Mouse (Mus musculus) heart, embryonic 13.5 days (tissue): ENCODE results near the gene Ttc28. TPM values are rescaled to one million over a fixed set of nuclear protein-coding genes. Genes with fewer than 3 reads are reported as not detected.

Experiments
- ATAC-seq: fragments of 200-750 bp; cut with Nextera tagmentation; 2 replicates; pipeline ENCODE4 v1.8.0; 2017; ENCODE audit warnings: moderate TSS enrichment; ENCODE audit not compliant: insufficient number of reproducible peaks, low FRiP score, low TSS enrichment; ENCODE audit errors: extremely low read depth
- H3K27ac ChIP-seq: fragments of 300-500 bp; sonication (generic); replicated peaks from 2 replicates; pipeline ENCODE4 v1.5.1; 2015; ENCODE audit warnings: moderate library complexity, mild to moderate bottlenecking, inconsistent platforms
- H3K27me3 ChIP-seq: fragments of 300-500 bp; sonication (generic); replicated peaks from 2 replicates; pipeline ENCODE4 v1.6.1; 2015; ENCODE audit warnings: mild to moderate bottlenecking, inconsistent platforms
- H3K36me3 ChIP-seq: fragments of 300-500 bp; sonication (generic); 2 replicates; pipeline ENCODE4 v1.6.1; 2015; ENCODE audit warnings: mild to moderate bottlenecking, inconsistent platforms
- H3K4me1 ChIP-seq: fragments of 300-500 bp; sonication (generic); 2 replicates; pipeline ENCODE4 v1.6.1; 2015; ENCODE audit warnings: inconsistent platforms
- H3K4me2 ChIP-seq: fragments of 300-500 bp; sonication (generic); 2 replicates; pipeline ENCODE4 v1.6.1; 2015; ENCODE audit warnings: inconsistent platforms, mild to moderate bottlenecking, moderate library complexity
- H3K4me3 ChIP-seq: fragments of 300-500 bp; sonication (generic); 2 replicates; pipeline ENCODE4 v1.5.1; 2015; ENCODE audit warnings: moderate library complexity, mild to moderate bottlenecking, inconsistent platforms
- H3K9ac ChIP-seq: fragments of 300-500 bp; sonication (generic); 2 replicates; pipeline ENCODE4 v1.6.1; 2015; ENCODE audit warnings: inconsistent platforms, mild to moderate bottlenecking, moderate library complexity
- H3K9me3 ChIP-seq: fragments of 300-500 bp; sonication (generic); 2 replicates; pipeline ENCODE4 v1.6.1; 2016; ENCODE audit warnings: inconsistent platforms
- WGBS: fragments of 180-500 bp; shearing (Covaris S2); methylation state at CpG from one replicate; pipeline ENCODE4 v1.1.7; 2015; ENCODE audit warnings: mixed read lengths; 5-methylcytosine and 5-hydroxymethylcytosine counted together
- polyA plus RNA-seq: library from polyadenylated mRNA; unstranded; fragments of >200 nt; fragmentation: Nextera tagmentation; extraction: Ambion mirVana; gene quantifications from 2 replicates; pipeline ENCODE4 v1.2.1, GENCODE M21; 2015

Ttc28 gene
- polyA plus RNA-seq, 1 experiment from 2014 or later: 7.6 TPM

GRCm38 (mm10) chr5:111217447-111218110, 338.0 kb downstream of the Ttc28 start:
- Histone ChIP-seq H3K4me2 (no peak overlapping the region), H3K4me3 (no peak overlapping the region), H3K9ac (0 out of 2 replicates have a peak overlapping the region, but pooled peaks have one; percentile 29), H3K27ac (peak overlapping the region; percentile 66), H3K36me3 (no peaks in the 10 kb centered on the region), H3K4me1 (peaks cover 71% of the 10 kb centered on the region), H3K9me3 (no peaks in the 10 kb centered on the region), H3K27me3 (no peaks in the 10 kb centered on the region)
- ATAC-seq: no peak
- WGBS: 51% methylated on average over 18 of the region's 18 CpGs

- WGBS: 58% methylated on average over 6 of the region's 6 CpGs
- no peak overlapping the region for H3K4me3 ChIP-seq
- 0 out of 2 replicates have a peak overlapping the region, but pooled peaks have one; percentile 29 for H3K9ac ChIP-seq
- no peak for ATAC-seq
- H3K27me3 ChIP-seq: no peaks in the 10 kb centered on the region
- H3K4me2 ChIP-seq: no peak overlapping the region
- H3K27ac ChIP-seq: peak overlapping the region; percentile 66
- no peaks in the 10 kb centered on the region for H3K9me3 ChIP-seq
- peaks cover 69% of the 10 kb centered on the region for H3K4me1 ChIP-seq
- H3K36me3 ChIP-seq: peaks cover 3% of the 10 kb centered on the region
Observed at GRCm38 (mm10) chr5:111218111-111218891, 338.7 kb downstream of the Ttc28 start.

GRCm38 (mm10) chr5:111218998-111219397, 339.4 kb downstream of the Ttc28 start:
- Histone ChIP-seq H3K4me3 (no peak overlapping the region), H3K4me2 (no peak overlapping the region), H3K36me3 (peaks cover 10% of the 10 kb centered on the region), H3K9ac (no peak overlapping the region), H3K4me1 (peaks cover 64% of the 10 kb centered on the region), H3K9me3 (no peaks in the 10 kb centered on the region), H3K27me3 (no peaks in the 10 kb centered on the region), H3K27ac (peak overlapping the region; percentile 28)
- ATAC-seq: no peak
- WGBS: 77% methylated on average over 5 of the region's 5 CpGs

- peaks cover 27% of the 10 kb centered on the region for H3K36me3 ChIP-seq
- 55% methylated on average over 16 of the region's 16 CpGs for WGBS
- no peak overlapping the region for H3K4me3 ChIP-seq
- H3K4me1 ChIP-seq: peaks cover 65% of the 10 kb centered on the region
- no peaks in the 10 kb centered on the region for H3K27me3 ChIP-seq
- H3K9ac ChIP-seq: 0 out of 2 replicates have a peak overlapping the region, but pooled peaks have one; percentile 8
- no peak for ATAC-seq
- H3K4me2 ChIP-seq: no peak overlapping the region
- H3K9me3 ChIP-seq: no peaks in the 10 kb centered on the region
- H3K27ac ChIP-seq: peak overlapping the region; percentile 6; the same call in 1 of the 2 replicates
Observed at GRCm38 (mm10) chr5:111220679-111221380, 341.2 kb downstream of the Ttc28 start.

- H3K4me2 ChIP-seq: no peak overlapping the region
- H3K27ac ChIP-seq: no peak overlapping the region
- H3K27me3 ChIP-seq: no peaks in the 10 kb centered on the region
- H3K4me1 ChIP-seq: peaks cover 64% of the 10 kb centered on the region
- no peak overlapping the region for H3K4me3 ChIP-seq
- WGBS: 48% methylated on average over 11 of the region's 11 CpGs
- no peaks in the 10 kb centered on the region for H3K9me3 ChIP-seq
- H3K9ac ChIP-seq: no peak overlapping the region
- ATAC-seq: no peak
- H3K36me3 ChIP-seq: peaks cover 30% of the 10 kb centered on the region
Observed at GRCm38 (mm10) chr5:111222820-111223219, 343.2 kb downstream of the Ttc28 start.

- Histone ChIP-seq H3K4me1 (peaks cover 72% of the 10 kb centered on the region), H3K27me3 (no peaks in the 10 kb centered on the region), H3K4me2 (no peak overlapping the region), H3K4me3 (no peak overlapping the region), H3K9me3 (no peaks in the 10 kb centered on the region), H3K36me3 (peaks cover 39% of the 10 kb centered on the region), H3K9ac (no peak overlapping the region), H3K27ac (peak overlapping the region; percentile 76)
- WGBS: 52% methylated on average over 11 of the region's 11 CpGs
- no peak for ATAC-seq
Observed at GRCm38 (mm10) chr5:111225306-111225705, 345.7 kb downstream of the Ttc28 start.

GRCm38 (mm10) chr5:111226486-111226885, 346.9 kb downstream of the Ttc28 start:
- Histone ChIP-seq H3K4me3 (no peak overlapping the region), H3K36me3 (peaks cover 45% of the 10 kb centered on the region), H3K9me3 (no peaks in the 10 kb centered on the region), H3K4me1 (peaks cover 70% of the 10 kb centered on the region), H3K27ac (0 out of 2 replicates have a peak overlapping the region, but pooled peaks have one; percentile 90), H3K27me3 (no peaks in the 10 kb centered on the region), H3K9ac (peak overlapping the region; percentile 57; the same call in 1 of the 2 replicates), H3K4me2 (no peak overlapping the region)
- 79% methylated on average over 10 of the region's 10 CpGs for WGBS
- ATAC-seq: no peak

GRCm38 (mm10) chr5:111227850-111228249, 348.2 kb downstream of the Ttc28 start:
- peak overlapping the region; percentile 90 for H3K27ac ChIP-seq
- peaks cover 4% of the 10 kb centered on the region for H3K27me3 ChIP-seq
- H3K4me1 ChIP-seq: peaks cover 70% of the 10 kb centered on the region
- H3K9me3 ChIP-seq: no peaks in the 10 kb centered on the region
- peak overlapping the region; percentile 57 for H3K9ac ChIP-seq
- no peak overlapping the region for H3K4me3 ChIP-seq
- no peak for ATAC-seq
- WGBS: 35% methylated on average over 5 of the region's 5 CpGs
- H3K4me2 ChIP-seq: peak overlapping the region; percentile 46
- H3K36me3 ChIP-seq: peaks cover 58% of the 10 kb centered on the region

- Histone ChIP-seq H3K36me3 (peaks cover 58% of the 10 kb centered on the region), H3K9ac (peak overlapping the region; percentile 57), H3K9me3 (no peaks in the 10 kb centered on the region), H3K4me2 (peak overlapping the region; percentile 46), H3K27me3 (peaks cover 9% of the 10 kb centered on the region), H3K4me1 (peaks cover 74% of the 10 kb centered on the region), H3K27ac (peak overlapping the region; percentile 90), H3K4me3 (no peak overlapping the region)
- WGBS: 16% methylated on average over 14 of the region's 14 CpGs
- 0 out of 2 replicates have a peak, but pooled peaks have one; percentile 47 for ATAC-seq
Observed at GRCm38 (mm10) chr5:111228302-111229040, 348.9 kb downstream of the Ttc28 start.

GRCm38 (mm10) chr5:111229041-111229394, 349.4 kb downstream of the Ttc28 start:
- no peaks in the 10 kb centered on the region for H3K9me3 ChIP-seq
- peak overlapping the region; percentile 90 for H3K27ac ChIP-seq
- WGBS: 49% methylated on average over 12 of the region's 12 CpGs
- no peak for ATAC-seq
- H3K4me3 ChIP-seq: no peak overlapping the region
- H3K36me3 ChIP-seq: peaks cover 54% of the 10 kb centered on the region
- H3K4me2 ChIP-seq: peak overlapping the region; percentile 46
- peak overlapping the region; percentile 50; the same call in 1 of the 2 replicates for H3K9ac ChIP-seq
- H3K27me3 ChIP-seq: peaks cover 9% of the 10 kb centered on the region
- peaks cover 73% of the 10 kb centered on the region for H3K4me1 ChIP-seq
